Mouse (Mus musculus) adrenal gland, adult 18-20 months (tissue): Measurements from ENCODE around the gene Phlpp1. TPM values are rescaled to one million over a fixed set of nuclear protein-coding genes. Genes with fewer than 3 reads are reported as not detected.

Experiments
- DNase-seq, 2 experiments: peaks; one replicate each; pipeline ENCODE4 v3.0.0; 2021 to 2022; ENCODE audit warnings: low spot score in 2 of 2
- total RNA-seq, 2 experiments: library from RNA; stranded (reverse); gene quantifications; 1 replicate in 1 of 2; 2 replicates in 1 of 2; pipeline ENCODE4 v1.2.3; 2021

Phlpp1 gene
- total RNA-seq, 2 experiments from 2014 or later = 13.2 to 17.3 TPM

DNA sequence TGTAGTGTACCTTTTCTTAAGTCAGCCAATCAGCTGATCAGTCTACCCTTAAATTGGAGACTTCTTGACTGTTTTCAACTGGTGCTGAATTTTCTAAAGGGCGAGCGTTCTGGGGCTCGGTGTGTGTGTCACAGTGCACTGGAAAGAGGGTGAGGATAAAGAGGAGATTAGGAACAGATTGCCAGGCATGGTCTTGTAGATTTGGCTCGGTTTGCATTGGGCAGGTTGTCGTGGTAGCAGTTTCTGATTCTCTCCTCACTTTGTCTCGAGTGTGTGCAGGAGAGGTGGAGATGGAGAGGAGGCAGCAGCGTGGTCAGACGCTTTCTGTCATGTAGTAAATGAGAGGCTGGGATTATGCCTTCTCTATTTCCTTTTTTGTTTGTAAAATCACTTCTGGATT lies 20.3 kb downstream of the Phlpp1 start:
- DNase-seq = no peak

DNA sequence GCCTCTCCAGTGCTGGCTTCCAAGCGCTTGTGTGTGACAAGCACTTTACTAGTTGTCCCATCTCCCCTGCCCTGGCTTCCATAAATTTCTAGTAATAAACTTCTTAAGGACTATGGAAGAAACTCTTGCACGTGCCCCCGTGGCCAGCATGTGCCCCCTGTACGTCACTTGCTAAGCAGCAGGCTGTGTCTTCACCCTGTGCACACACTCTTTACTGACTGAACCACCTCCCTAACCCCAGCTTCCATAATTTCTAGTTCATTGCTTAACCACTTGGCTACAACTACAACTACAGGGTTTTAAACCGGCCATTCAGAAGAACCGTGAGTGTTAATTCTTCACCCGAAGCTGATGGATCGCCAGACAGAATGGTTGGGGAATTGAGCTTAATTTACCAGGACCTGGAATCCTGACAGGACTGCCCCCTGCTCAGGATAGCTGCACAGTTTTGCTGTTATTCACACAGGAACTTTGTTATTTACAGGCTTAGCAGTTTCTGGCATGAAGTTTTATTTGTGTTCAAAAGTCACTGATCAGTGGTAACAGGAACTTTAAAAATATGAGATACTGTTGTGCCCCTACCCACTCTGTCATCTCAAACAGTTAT lies 21.4 kb downstream of the Phlpp1 start:
- DNase-seq = no peak

DNA sequence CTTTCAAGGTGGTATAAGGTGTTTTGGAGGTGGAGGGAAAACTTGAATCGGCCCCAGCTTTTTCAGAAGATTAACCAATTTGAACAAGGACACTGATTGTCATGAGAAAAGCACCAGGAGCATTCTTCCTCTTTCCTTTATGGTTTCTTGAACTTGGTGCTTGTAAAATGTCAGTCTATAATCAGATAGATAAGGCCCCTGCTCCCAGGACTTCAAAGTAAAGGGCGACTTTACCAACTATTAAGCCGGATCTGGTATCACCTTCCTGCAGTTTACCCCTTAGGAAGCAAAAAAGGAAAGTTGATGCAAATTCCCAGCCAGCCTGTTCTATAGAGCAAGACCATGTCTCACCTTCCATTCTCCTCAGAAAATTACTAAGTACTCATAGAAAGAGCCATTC lies 21.9 kb downstream of the Phlpp1 start:
- no peak for DNase-seq

DNA sequence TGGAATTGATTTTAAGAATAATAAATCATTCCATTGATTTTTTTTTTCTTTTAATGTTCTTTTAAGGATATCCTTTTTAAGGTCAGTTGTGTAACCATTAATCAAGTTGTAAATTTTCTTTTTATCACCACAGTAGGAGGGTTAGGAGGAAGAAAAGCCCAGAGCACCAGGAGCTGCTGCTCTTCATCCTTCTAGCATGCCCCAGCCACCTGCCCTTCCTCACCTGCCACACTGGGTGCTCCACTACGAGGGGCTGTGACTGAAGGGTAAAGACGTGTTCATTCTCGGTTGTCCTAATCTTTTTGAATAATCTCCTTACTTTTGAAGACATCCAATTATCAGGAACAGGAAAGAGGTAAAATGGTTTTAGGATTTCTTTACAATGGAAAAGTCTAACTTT lies 22.7 kb downstream of the Phlpp1 start:
- no peak for DNase-seq

DNA sequence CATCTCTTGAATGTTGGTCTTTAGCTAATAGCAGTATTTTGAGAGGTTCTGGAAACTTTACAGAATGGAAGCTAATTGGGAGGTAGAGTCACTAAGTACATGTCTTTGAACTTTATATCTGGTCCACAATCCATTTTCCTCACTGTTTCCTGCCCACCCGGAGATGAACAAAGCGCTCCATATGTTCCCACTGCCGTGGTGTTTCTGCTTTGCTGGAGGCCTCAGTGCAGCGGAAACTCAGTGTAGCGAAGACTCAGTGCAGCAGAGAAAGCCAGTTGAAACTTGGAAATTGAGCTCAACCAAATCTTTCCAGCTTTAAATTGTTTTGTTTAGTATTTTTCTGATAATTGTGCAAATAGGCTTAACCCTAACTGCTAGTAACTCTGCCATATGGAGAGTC lies 26.4 kb downstream of the Phlpp1 start:
- no peak for DNase-seq

DNA sequence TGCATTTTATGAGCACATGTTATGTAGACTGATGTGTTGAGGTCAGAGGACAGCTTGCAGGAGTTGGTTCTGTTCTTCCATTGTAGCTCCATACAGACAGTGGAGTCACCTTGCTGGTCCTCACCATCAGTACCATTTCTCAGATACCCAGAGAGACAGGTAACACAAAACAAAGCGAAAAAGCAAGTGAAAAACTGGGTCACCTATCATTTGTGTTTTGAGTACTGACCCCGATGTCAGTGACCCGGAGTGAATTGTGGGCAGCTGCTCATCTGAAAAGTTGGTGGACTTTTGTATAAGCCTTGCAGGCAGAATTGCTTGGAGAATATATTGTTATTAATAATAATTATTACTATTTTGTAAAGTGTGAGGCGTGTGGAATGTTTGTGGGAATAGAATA lies 27.6 kb downstream of the Phlpp1 start:
- DNase-seq = no peak

DNA sequence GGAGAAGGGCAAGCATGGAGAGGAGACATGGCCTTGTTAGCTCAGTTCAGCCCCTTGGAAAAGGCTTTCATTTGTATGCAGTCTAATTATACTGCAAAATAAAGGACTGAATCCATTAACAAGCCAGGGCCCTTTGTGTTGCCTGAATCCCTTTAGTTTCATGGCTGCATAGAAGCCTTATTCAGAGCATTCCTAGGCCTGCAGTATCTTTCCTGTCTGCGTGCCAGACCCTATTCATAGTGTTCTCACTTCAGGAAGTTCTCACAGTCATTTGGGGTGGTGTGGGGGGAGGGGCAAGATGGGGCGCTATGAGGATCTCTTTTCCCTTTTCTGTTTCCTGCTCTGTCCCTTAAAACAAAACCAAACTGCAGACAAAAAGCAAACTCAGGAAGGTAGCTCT lies 28.1 kb downstream of the Phlpp1 start:
- DNase-seq = peak in 1 of 2 experiments; percentile 34

DNA sequence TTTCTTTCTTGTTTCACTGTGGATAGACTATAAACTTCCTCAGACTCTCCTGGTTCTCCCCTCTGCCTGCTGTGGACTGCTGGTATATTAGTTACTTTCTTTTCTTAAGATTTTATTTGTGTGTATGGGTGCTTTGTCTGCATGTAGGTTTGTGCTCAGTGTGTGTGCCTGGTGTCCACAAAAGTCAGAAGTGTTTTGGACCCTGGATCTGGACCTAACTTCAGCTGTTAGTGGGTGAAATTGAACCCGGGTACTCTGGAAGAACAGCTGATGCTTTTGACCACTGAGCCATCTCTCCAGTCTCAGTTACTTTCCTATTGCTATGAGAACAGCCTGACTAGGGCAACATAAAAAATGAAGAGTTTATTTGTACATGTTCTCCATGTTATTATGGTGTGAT lies 29.5 kb downstream of the Phlpp1 start:
- no peak for DNase-seq

DNA sequence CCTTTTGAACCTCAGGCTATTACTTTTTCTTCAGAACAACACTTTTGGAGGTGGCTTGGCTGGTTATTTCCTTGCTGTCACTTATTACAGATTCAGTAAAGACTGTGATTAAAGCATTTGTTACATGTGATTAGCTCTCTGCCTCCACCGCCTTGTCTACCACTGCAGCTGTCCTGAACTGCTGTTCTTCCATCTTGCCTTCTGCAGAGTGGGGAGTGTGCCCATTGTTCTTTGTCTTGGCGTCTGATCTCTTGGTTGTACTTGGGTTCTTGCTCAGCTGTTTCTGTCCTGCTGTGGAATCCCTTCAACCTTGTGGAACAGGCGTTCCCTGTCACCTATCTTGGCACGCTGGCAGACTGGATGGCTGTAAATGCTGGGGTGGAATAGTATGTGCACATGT lies 30.4 kb downstream of the Phlpp1 start:
- no peak for DNase-seq

DNA sequence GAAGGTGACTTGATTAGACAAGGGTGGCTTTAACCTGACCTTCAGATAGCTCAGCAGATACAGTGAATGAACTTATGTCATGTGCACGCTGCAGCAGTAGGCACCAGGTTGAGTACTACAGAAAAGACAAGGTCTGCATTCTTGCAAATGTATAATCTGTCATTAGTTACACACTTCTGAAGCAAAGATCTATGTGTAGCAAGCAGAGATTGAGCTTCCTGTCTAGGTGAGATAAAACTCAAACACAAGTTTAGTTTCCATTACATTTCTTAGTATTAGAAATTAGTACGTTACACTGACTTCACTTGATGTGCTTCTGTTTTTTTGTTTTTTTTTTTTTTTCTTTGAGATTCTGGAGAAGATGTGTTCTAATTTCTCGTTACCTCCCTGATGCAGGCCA lies 32.4 kb downstream of the Phlpp1 start:
- DNase-seq = no peak

DNA sequence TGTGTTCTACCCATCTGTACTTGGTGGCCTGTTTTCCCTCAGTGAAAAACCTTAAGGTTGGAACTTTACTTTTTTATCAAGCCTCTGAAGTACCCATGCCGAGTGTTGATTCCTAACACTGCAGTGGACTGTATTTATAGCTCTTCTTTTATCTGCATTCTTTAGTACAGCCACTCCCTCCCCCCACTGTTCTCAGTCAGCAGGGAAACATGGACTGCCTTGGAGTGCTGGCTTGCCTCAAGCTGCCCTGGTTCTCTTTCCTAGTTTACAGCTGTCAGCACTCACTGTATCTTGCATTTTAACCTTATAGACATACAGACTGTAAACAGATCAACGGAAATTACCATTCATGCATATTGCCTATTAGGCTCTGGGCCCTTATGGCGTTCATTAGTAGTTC lies 32.8 kb downstream of the Phlpp1 start:
- DNase-seq = no peak

DNA sequence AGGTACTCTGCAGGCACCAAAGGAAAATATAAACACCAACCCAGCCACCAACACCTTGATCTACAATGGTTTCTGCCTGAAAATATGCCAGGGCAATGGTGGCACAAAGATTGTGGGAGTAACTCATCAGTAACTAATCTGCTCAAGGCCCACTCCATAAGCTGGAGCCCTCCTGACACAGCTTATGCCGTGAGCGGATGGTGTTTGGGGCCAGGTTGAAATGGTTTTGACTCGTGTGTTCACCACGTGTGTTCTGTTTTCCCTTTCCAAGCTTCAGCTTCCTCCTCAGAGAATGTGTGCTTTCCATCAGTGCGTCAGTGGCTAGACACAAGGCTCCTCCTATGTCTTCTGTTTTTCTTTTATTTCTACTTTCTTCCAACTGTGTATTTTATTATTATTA lies 37.0 kb downstream of the Phlpp1 start:
- no peak for DNase-seq

DNA sequence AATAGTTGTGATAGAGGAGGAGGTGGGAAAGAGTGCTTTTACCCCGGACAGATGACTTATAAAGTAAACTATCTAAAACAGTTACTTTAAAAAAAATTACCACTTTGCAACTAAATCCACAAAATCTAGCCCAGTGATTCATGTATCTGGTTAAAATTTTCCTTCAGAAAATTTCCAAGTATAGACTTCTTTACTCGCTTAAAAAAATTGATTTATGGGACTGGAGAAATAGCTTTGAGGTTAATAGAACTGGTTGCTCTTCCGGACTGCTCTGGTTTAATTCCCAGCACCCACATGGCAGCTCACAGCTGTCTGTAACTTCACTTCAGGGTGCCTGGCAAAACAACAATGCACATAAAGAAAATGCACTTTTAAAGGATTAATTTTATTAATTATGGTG lies 38.9 kb downstream of the Phlpp1 start:
- DNase-seq = no peak

DNA sequence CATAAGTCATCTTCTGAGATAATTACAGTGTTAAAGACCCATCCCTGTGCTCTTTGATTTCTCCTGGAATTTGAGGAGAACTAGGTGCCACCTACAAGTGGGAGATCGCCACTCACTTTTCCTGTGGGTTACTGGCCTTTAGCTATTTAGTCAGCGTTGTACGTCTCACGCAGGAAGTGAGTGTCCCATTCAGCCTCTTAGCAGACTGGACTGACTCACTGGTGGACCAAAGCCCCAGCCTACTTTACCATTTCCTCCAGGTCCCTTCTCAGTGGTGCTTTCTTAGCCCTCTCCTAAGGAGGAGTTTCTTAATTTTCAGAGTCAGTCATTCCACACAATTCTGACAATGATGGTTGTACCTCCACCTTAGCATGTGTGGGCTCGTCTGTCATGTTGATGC lies 39.6 kb downstream of the Phlpp1 start:
- no peak for DNase-seq

DNA sequence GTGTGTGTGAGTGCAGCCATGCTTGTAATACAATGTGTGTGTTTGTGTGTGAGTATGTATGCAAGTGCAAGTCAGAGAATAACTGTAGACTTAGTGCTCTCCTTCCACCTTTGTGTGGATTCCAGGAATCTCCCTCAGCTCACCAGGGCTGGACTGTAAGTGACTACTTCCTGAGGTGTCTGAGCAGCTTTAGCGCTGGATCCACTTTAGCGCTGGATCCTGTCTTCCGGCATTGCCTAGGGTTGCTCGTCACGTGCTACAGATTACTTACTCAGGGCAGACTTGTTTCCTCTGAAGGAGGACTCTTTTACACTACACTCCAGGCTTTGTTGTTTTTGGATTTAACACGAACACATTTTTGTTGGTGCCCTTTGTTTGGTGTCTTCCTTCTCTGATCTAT lies 48.9 kb downstream of the Phlpp1 start:
- DNase-seq = no peak

DNA sequence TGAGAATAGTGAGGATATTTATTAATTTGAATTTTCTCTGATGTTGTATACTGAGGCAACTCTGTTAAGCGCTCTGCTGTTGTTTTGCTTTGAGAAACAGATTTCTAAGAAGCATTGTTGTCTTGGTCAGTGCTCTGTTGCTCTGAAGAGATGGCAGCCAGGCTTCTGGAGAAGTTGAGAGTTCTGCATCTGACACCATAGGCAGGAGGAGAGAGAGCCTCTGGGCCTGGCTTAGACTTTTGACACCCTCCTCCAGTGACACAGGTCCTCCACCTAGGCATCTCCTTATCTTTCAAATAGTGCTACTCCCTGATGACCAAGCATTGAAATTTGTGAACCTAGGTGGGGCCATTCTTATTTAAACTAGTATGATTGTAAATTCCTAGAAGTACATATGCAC lies 49.8 kb downstream of the Phlpp1 start:
- DNase-seq = no peak

DNA sequence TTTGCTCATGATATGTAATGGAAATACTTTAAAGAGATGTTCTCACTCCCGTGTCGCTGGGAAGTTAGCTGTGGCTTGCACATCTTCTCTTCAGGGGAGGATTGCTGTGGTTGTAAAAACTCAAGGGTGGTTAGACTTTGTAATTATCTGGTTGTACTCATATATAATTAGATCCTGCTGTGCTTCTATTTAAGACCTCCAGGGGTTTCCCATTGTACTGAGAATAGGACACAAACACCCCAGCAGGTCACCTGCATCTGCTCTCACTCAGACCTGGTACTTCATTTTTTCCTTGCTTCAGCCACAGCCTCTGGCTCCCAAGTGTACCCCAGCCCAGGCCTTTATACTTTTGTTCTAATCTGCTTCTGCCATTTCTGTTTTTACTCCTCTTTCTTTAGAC lies 50.4 kb downstream of the Phlpp1 start:
- no peak for DNase-seq

DNA sequence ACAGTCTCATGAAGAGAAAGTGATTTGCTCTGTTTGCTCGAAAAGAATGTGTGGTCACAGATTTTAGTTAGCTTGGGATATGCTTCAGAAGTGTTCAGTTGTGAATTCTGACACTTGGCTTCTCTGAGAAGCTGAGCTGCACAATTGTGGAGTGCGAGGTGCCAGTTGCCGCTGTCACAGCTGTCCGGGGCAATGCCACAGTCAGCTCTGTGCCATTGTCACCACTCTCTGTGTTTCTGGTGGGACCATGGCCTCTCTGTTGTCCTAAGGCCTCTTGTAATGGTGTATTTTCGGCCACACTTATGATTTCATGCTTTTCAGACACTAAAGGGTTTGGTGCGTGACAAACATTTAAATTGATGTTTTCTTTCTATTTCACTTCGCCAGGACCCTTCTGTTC lies 55.1 kb downstream of the Phlpp1 start:
- no peak for DNase-seq

DNA sequence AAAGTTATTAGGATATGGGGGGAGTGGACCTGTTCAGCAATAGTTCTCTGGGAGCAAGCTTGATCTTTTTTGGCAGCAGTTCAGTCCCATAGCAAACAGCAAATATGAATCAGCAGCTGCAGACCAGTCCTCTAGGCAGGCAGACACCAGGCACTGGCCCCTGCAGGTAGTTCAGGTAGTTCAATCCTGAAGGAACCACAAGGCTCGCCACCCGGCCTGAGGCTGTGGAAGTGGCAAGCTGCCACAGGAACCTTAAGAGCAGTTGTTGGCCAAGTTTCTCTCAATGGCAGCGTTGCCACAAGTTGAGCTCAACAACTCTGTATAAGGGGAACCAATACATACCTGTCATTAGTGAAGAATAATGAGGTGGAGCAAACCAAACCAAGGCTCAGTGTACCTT lies 58.8 kb downstream of the Phlpp1 start:
- DNase-seq = no peak

DNA sequence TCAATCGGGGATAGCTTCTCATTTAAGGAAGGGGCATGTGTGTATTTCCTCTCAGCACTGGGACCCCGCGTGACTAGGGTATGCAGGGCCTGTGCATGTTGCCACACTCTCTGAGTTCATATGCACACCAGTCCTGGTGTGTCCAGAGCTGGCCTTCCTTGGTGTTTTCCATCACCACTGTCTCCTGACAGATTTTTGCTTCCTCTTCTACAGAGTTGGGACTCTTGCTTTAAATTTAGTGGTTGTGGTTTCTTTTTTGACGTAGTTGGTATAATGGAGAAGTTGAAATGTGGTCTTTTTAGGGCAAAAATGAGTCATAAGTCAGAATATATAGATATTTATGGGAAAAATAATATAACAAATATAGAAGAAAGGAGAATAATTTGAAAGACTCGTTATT lies 59.8 kb downstream of the Phlpp1 start:
- DNase-seq = no peak

DNA sequence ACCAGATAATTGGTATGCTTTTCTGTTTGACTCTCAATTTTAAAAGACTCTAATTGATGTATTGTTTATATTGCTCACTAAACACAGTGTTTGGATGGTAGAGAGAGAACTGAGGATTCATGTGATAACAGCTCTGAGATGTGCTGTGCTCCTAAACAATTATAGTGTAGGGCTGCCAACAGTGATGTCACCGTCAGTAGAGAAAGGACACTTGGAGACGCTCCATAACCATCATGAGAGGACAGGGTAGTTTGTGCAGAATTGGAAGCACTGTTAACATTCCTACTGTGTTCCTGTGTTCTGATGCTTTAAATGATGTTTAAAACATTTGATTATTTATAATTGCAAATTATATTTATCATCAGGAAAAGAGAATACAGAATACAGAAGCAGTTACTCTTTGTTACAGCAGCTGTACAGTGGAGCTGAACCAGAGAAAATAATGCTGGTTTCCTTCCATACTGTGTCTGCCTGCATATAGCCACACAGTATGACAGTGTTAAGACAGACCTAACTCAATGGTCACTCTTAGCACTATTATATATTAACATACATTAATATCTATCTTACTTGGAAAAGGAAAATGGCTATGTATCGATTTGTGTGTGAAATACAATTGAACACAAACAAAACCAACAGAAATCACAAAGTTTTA lies 60.4 kb downstream of the Phlpp1 start:
- DNase-seq = no peak

DNA sequence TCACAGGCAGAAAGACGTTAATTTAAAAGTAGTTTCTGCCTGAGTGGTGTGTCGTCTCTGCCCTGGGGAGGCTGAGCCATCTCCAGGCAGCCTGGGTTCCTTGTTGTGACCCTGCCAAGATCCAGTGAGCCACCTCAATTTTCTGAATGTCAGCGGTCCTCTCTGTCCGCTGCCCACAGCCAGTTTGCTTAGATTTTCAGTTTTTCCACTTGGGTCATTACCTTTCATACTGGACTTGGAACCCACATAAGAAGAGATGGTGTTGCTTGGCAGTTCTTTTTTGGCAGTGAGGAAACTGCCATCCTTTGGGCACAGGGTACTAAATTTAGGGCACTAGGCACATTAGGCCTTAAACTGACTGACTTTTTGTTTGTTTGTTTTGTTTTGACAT lies 60.9 kb downstream of the Phlpp1 start:
- DNase-seq = no peak

DNA sequence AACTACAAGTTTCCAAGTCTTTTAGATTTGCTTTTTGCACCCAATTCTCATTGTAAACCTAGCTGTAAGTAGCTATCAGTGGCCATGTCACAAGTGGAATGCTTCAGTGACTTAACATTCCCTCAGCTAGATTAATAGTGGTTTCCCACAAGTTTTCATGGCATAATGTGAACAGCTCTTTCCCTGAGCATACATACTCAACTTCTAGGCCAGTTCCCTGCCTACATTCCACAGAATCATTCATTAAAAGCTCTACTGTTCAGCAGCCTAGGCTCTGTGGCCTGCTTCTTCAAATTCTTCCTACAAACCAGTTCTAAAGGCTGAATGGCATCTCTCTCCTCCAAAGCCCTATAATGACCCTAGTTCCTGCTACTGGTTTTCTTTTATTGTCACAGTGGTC lies 65.4 kb downstream of the Phlpp1 start:
- no peak for DNase-seq
